In the genomic region with DNA sequence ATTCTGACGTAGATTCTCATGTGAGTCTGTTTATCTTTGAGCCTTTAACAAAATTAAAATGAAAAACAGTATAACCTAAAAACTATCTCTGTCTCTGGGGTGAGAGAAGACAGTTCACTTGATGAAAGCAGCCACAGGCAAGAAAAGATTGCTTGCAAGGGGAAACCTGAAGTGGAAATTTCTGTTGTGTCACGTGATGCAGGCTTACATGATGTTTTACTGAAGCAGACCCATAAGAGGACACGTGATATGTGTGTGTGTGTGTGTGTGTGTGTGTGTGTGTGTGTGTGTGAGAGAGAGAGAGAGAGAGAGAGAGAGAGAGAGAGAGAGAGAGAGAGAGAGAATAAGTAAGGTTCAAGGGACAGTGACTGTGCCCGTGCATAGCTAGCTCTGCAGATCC, we compare ENCODE assay signal across 33 mouse cellular contexts.
"Had no signal": no experiment of that assay in that cellular context is flagged by ENCODE, and none has a peak within 500 bp of the region (broad histone marks: within the 10 kb centered on the region; RNA-seq: fewer than 3 reads in every experiment).

No protein-coding gene starts in this region.

- H3K36me3 ChIP-seq: heart, embryonic 10.5 days; heart, embryonic 12.5 days; heart, embryonic 13.5 days; heart, embryonic 15.5 days; hindbrain, embryonic 10.5 days; hindbrain, embryonic 13.5 days; hindbrain, embryonic 15.5 days; intestine, embryonic 15.5 days; kidney, embryonic 15.5 days had no signal

- H3K27me3 ChIP-seq: heart, embryonic 12.5 days; heart, embryonic 13.5 days; heart, embryonic 15.5 days; hindbrain, embryonic 13.5 days; hindbrain, embryonic 15.5 days; intestine, embryonic 15.5 days; kidney, embryonic 15.5 days had no signal

- ATAC-seq: hindbrain, embryonic 16.5 days; hindbrain, postnatal 0 days; inflammation-experienced regulatory T-cells, adult 6 months; intestine, embryonic 15.5 days; intestine, embryonic 16.5 days; intestine, postnatal 0 days had no signal

- H3K4me1 ChIP-seq: hindbrain, embryonic 10.5 days; hindbrain, embryonic 15.5 days; intestine, embryonic 15.5 days; kidney, embryonic 15.5 days had no signal

- H3K9me3 ChIP-seq: heart, embryonic 10.5 days; heart, embryonic 12.5 days; heart, embryonic 13.5 days; heart, embryonic 15.5 days; hindbrain, embryonic 10.5 days; hindbrain, embryonic 13.5 days; hindbrain, embryonic 15.5 days; intestine, embryonic 15.5 days; kidney, embryonic 15.5 days had no signal

- H3K4me3 ChIP-seq: heart, embryonic 10.5 days; heart, embryonic 12.5 days; heart, embryonic 13.5 days; heart, embryonic 15.5 days; hindbrain, embryonic 10.5 days; hindbrain, embryonic 13.5 days; hindbrain, embryonic 15.5 days; intestine, embryonic 15.5 days; kidney, embryonic 15.5 days; layer of hippocampus, adult 2 months had no signal

- H3K27ac ChIP-seq: heart, embryonic 10.5 days; heart, embryonic 13.5 days; heart, embryonic 15.5 days; hindbrain, embryonic 10.5 days; hindbrain, embryonic 13.5 days; hindbrain, embryonic 14.5 days; hindbrain, embryonic 15.5 days; hindbrain, postnatal 0 days; intestine, embryonic 15.5 days; kidney, embryonic 15.5 days; kidney, postnatal 0 days; layer of hippocampus, adult 2 months had no signal

- DNase-seq: heart, postnatal 10 days; heart, postnatal 14 days; heart, postnatal 36 days; heart, postnatal 4 days; kidney, adult 18-20 months; kidney, adult 2 months; kidney, adult 8-10 months; kidney, adult 9 months; kidney, postnatal 10 days; kidney, postnatal 14 days; kidney, postnatal 25 days; kidney, postnatal 36 days; kidney, postnatal 4 days; layer of hippocampus, adult 9-11 months; layer of hippocampus, postnatal 36 days had no signal

- H3K4me2 ChIP-seq: heart, embryonic 11.5 days; heart, embryonic 12.5 days; heart, embryonic 13.5 days; heart, embryonic 15.5 days; hindbrain, embryonic 13.5 days; hindbrain, embryonic 14.5 days; hindbrain, embryonic 15.5 days; intestine, embryonic 15.5 days; kidney, embryonic 15.5 days had no signal

- H3K9ac ChIP-seq: heart, embryonic 12.5 days; heart, embryonic 13.5 days; heart, embryonic 15.5 days; hindbrain, embryonic 13.5 days; hindbrain, embryonic 14.5 days; hindbrain, embryonic 15.5 days; intestine, embryonic 15.5 days; kidney, embryonic 15.5 days had no signal
